Mouse (Mus musculus): ENCODE measurements around the gene Sparc. TPM values are rescaled to one million over a fixed set of nuclear protein-coding genes. Genes with fewer than 3 reads are reported as not detected.

Gene Sparc
- polyA plus RNA-seq, 1 experiment = 351 TPM

- no peak overlapping the region for H3K27ac ChIP-seq (ENCODE audit: insufficient read depth, low read length)
- TF ChIP-seq POLR2A (IDR thresholded peaks at IDR 0.05; ENCODE audit: extremely low read depth, insufficient read depth, low read length) (no peak), CTCF (IDR thresholded peaks at IDR 0.05; ENCODE audit: extremely low read depth, insufficient read depth, low read length) (no peak)
- no peaks in the 10 kb centered on the region for H3K4me1 ChIP-seq (ENCODE audit: control insufficient read depth, insufficient read depth, low read length)
- no peak overlapping the region for H3K4me3 ChIP-seq (ENCODE audit: insufficient read depth, low read length)
These were observed 39.2 kb upstream of the Sparc start for GRCm38 (mm10) chr11:55462149-55462548.

GRCm38 (mm10) chr11:55461019-55461645 lies 38.1 kb upstream of the Sparc start, which contains the start of gene Atox1:
Gene Atox1, minus strand, starts transcription at chr11:55461239.
- Histone ChIP-seq H3K27ac (ENCODE audit: insufficient read depth, low read length) (no peak within 1 kb of the TSS), H3K4me3 (ENCODE audit: insufficient read depth, low read length) (peak within 1 kb of the TSS; percentile 74), H3K4me1 (ENCODE audit: control insufficient read depth, insufficient read depth, low read length) (no peaks in the 10 kb centered on the region)
- TF ChIP-seq CTCF (IDR thresholded peaks at IDR 0.05; ENCODE audit: extremely low read depth, insufficient read depth, low read length) = no peak
- peak; percentile 35 for TF ChIP-seq POLR2A (IDR thresholded peaks at IDR 0.05; ENCODE audit: extremely low read depth, insufficient read depth, low read length)

GRCm38 (mm10) chr11:55460559-55461018 lies 37.6 kb upstream of the Sparc start:
- H3K27ac ChIP-seq (ENCODE audit: insufficient read depth, low read length) = no peak overlapping the region
- peak; percentile 21; the same call in 1 of the 2 replicates for TF ChIP-seq CTCF (IDR thresholded peaks at IDR 0.05; ENCODE audit: extremely low read depth, insufficient read depth, low read length)
- TF ChIP-seq POLR2A (IDR thresholded peaks at IDR 0.05; ENCODE audit: extremely low read depth, insufficient read depth, low read length) = no peak
- peak overlapping the region; percentile 74 for H3K4me3 ChIP-seq (ENCODE audit: insufficient read depth, low read length)
- H3K4me1 ChIP-seq (ENCODE audit: control insufficient read depth, insufficient read depth, low read length) = no peaks in the 10 kb centered on the region

- H3K27ac ChIP-seq (ENCODE audit: insufficient read depth, low read length) = no peak overlapping the region
- H3K4me1 ChIP-seq (ENCODE audit: control insufficient read depth, insufficient read depth, low read length) = no peaks in the 10 kb centered on the region
- H3K4me3 ChIP-seq (ENCODE audit: insufficient read depth, low read length) = peak overlapping the region; percentile 74
- TF ChIP-seq POLR2A (IDR thresholded peaks at IDR 0.05; ENCODE audit: extremely low read depth, insufficient read depth, low read length) = no peak
- TF ChIP-seq CTCF (IDR thresholded peaks at IDR 0.05; ENCODE audit: extremely low read depth, insufficient read depth, low read length) = no peak
These were observed 37.0 kb upstream of the Sparc start for GRCm38 (mm10) chr11:55459850-55460558.

GRCm38 (mm10) chr11:55458501-55458900 lies 35.5 kb upstream of the Sparc start:
- no peaks in the 10 kb centered on the region for H3K4me1 ChIP-seq (ENCODE audit: control insufficient read depth, insufficient read depth, low read length)
- no peak overlapping the region for H3K27ac ChIP-seq (ENCODE audit: insufficient read depth, low read length)
- no peak for TF ChIP-seq CTCF (IDR thresholded peaks at IDR 0.05; ENCODE audit: extremely low read depth, insufficient read depth, low read length)
- no peak for TF ChIP-seq POLR2A (IDR thresholded peaks at IDR 0.05; ENCODE audit: extremely low read depth, insufficient read depth, low read length)
- no peak overlapping the region for H3K4me3 ChIP-seq (ENCODE audit: insufficient read depth, low read length)

- no peaks in the 10 kb centered on the region for H3K4me1 ChIP-seq (ENCODE audit: control insufficient read depth, insufficient read depth, low read length)
- no peak overlapping the region for H3K27ac ChIP-seq (ENCODE audit: insufficient read depth, low read length)
- H3K4me3 ChIP-seq (ENCODE audit: insufficient read depth, low read length) = no peak overlapping the region
- TF ChIP-seq CTCF (IDR thresholded peaks at IDR 0.05; ENCODE audit: extremely low read depth, insufficient read depth, low read length) = no peak
- no peak for TF ChIP-seq POLR2A (IDR thresholded peaks at IDR 0.05; ENCODE audit: extremely low read depth, insufficient read depth, low read length)
These were observed 32.2 kb upstream of the Sparc start for GRCm38 (mm10) chr11:55455166-55455565.

- Histone ChIP-seq H3K4me1 (ENCODE audit: control insufficient read depth, insufficient read depth, low read length) (no peaks in the 10 kb centered on the region), H3K27ac (ENCODE audit: insufficient read depth, low read length) (0 out of 2 replicates have a peak overlapping the region, but pooled peaks have one; percentile 29), H3K4me3 (ENCODE audit: insufficient read depth, low read length) (no peak overlapping the region)
- no peak for TF ChIP-seq CTCF (IDR thresholded peaks at IDR 0.05; ENCODE audit: extremely low read depth, insufficient read depth, low read length)
- no peak for TF ChIP-seq POLR2A (IDR thresholded peaks at IDR 0.05; ENCODE audit: extremely low read depth, insufficient read depth, low read length)
These were observed 30.7 kb upstream of the Sparc start for GRCm38 (mm10) chr11:55453640-55454039.

- no peak for TF ChIP-seq CTCF (IDR thresholded peaks at IDR 0.05; ENCODE audit: extremely low read depth, insufficient read depth, low read length)
- TF ChIP-seq POLR2A (IDR thresholded peaks at IDR 0.05; ENCODE audit: extremely low read depth, insufficient read depth, low read length) = no peak
- Histone ChIP-seq H3K4me3 (ENCODE audit: insufficient read depth, low read length) (no peak overlapping the region), H3K27ac (ENCODE audit: insufficient read depth, low read length) (peak overlapping the region; percentile 82; the same call in 1 of the 2 replicates), H3K4me1 (ENCODE audit: control insufficient read depth, insufficient read depth, low read length) (no peaks in the 10 kb centered on the region)
These were observed 27.3 kb upstream of the Sparc start for GRCm38 (mm10) chr11:55450311-55450710.

- H3K4me3 ChIP-seq (ENCODE audit: insufficient read depth, low read length) = no peak overlapping the region
- TF ChIP-seq CTCF (IDR thresholded peaks at IDR 0.05; ENCODE audit: extremely low read depth, insufficient read depth, low read length) = no peak
- no peaks in the 10 kb centered on the region for H3K4me1 ChIP-seq (ENCODE audit: control insufficient read depth, insufficient read depth, low read length)
- peak overlapping the region; percentile 82; the same call in 1 of the 2 replicates for H3K27ac ChIP-seq (ENCODE audit: insufficient read depth, low read length)
These were observed 26.5 kb upstream of the Sparc start for GRCm38 (mm10) chr11:55449531-55449930.

GRCm38 (mm10) chr11:55446579-55446978 lies 23.6 kb upstream of the Sparc start:
- Histone ChIP-seq H3K4me3 (ENCODE audit: insufficient read depth, low read length) (no peak overlapping the region), H3K4me1 (ENCODE audit: control insufficient read depth, insufficient read depth, low read length) (no peaks in the 10 kb centered on the region), H3K27ac (ENCODE audit: insufficient read depth, low read length) (no peak overlapping the region)
- TF ChIP-seq CTCF (IDR thresholded peaks at IDR 0.05; ENCODE audit: extremely low read depth, insufficient read depth, low read length) (peak; percentile 85), POLR2A (IDR thresholded peaks at IDR 0.05; ENCODE audit: extremely low read depth, insufficient read depth, low read length) (no peak)
